Mouse (Mus musculus) embryonic facial prominence, embryonic 14.5 days (tissue): ENCODE results near the gene Slc4a7. TPM values are rescaled to one million over a fixed set of nuclear protein-coding genes. Genes with fewer than 3 reads are reported as not detected.
"Not testable (repeated sequence)": the region's sequence is repeated elsewhere in the genome, so short reads cannot be mapped to it uniquely, and the experiment has no call there.

Experiments
- ATAC-seq: fragments of 200-750 bp; cut with Nextera tagmentation; 2 replicates; pipeline ENCODE4 v1.8.0; 2017; ENCODE audit warnings: low read depth, moderate number of reproducible peaks, moderate TSS enrichment
- DNase-seq: peaks from one replicate; pipeline ENCODE4 v3.0.0-alpha.2; 2015; ENCODE audit warnings: low spot score
- H3K27ac ChIP-seq: fragments of 300-500 bp; sonication (generic); replicated peaks from 2 replicates; pipeline ENCODE4 v1.5.1; 2014; ENCODE audit warnings: low read depth, mild to moderate bottlenecking, low read length, moderate library complexity
- H3K27me3 ChIP-seq: fragments of 300-500 bp; sonication (generic); replicated peaks from 2 replicates; pipeline ENCODE4 v1.6.1; 2014; ENCODE audit warnings: low read length; ENCODE audit not compliant: control insufficient read depth, insufficient read depth
- H3K36me3 ChIP-seq: fragments of 300-500 bp; sonication (generic); 2 replicates; pipeline ENCODE4 v1.6.1; 2014; ENCODE audit warnings: low read length, mixed read lengths; ENCODE audit not compliant: control insufficient read depth, insufficient read depth
- H3K4me1 ChIP-seq: fragments of 300-500 bp; sonication (generic); 2 replicates; pipeline ENCODE4 v1.6.1; 2014; ENCODE audit warnings: antibody characterized with exemption, low read length; ENCODE audit not compliant: control insufficient read depth, insufficient read depth
- H3K4me2 ChIP-seq: fragments of 300-500 bp; sonication (generic); 2 replicates; pipeline ENCODE4 v1.6.1; 2014; ENCODE audit warnings: low read depth, mild to moderate bottlenecking, low read length, moderate library complexity, mixed read lengths
- H3K4me3 ChIP-seq: fragments of 300-500 bp; sonication (generic); 2 replicates; pipeline ENCODE4 v1.5.1; 2014; ENCODE audit warnings: low read depth, mild to moderate bottlenecking, low read length
- H3K9ac ChIP-seq: fragments of 300-500 bp; sonication (generic); 2 replicates; pipeline ENCODE4 v1.6.1; 2014; ENCODE audit warnings: low read depth, mild to moderate bottlenecking, low read length, moderate library complexity, mixed read lengths
- H3K9me3 ChIP-seq: fragments of 300-500 bp; sonication (generic); 2 replicates; pipeline ENCODE4 v1.6.1; 2016; ENCODE audit warnings: low read length; ENCODE audit not compliant: control insufficient read depth
- WGBS: fragments of 180-500 bp; shearing (Covaris S2); extraction: QIAGEN DNeasy Blood & Tissue Kit; methylation state at CpG from one replicate; pipeline ENCODE4 v1.1.7; 2014; 5-methylcytosine and 5-hydroxymethylcytosine counted together
- polyA plus RNA-seq: library from polyadenylated mRNA; unstranded; fragments of >200 nt; fragmentation: Nextera tagmentation; extraction: Ambion mirVana; gene quantifications from 2 replicates; pipeline ENCODE4 v1.2.1, GENCODE M21; 2014

Gene Slc4a7
- polyA plus RNA-seq, 1 experiment from 2014 or later = 10.7 TPM

- DNase-seq (no peak), ATAC-seq (no peak)
- no peaks in the 10 kb centered on the region for H3K9me3 ChIP-seq
- no peak overlapping the region for H3K9ac ChIP-seq
- WGBS = 92% methylated on average over 2 of the region's 2 CpGs
- no peak overlapping the region for H3K4me3 ChIP-seq
- H3K27ac ChIP-seq = no peak overlapping the region
- H3K36me3 ChIP-seq = peaks cover 65% of the 10 kb centered on the region
- H3K4me1 ChIP-seq = no peaks in the 10 kb centered on the region
- H3K4me2 ChIP-seq = no peak overlapping the region
- H3K27me3 ChIP-seq = no peaks in the 10 kb centered on the region
Observed at GRCm38 (mm10) chr14:14781169-14781568, 79.1 kb downstream of the Slc4a7 start.

- no peak overlapping the region for H3K4me2 ChIP-seq
- no peak overlapping the region for H3K9ac ChIP-seq
- H3K36me3 ChIP-seq = peaks cover 62% of the 10 kb centered on the region
- no peak overlapping the region for H3K4me3 ChIP-seq
- H3K9me3 ChIP-seq = no peaks in the 10 kb centered on the region
- DNase-seq (no peak), ATAC-seq (no peak)
- 88% methylated on average over 1 of the region's 1 CpGs for WGBS
- H3K27ac ChIP-seq = no peak overlapping the region
- no peaks in the 10 kb centered on the region for H3K4me1 ChIP-seq
- no peaks in the 10 kb centered on the region for H3K27me3 ChIP-seq
Observed at GRCm38 (mm10) chr14:14784223-14784622, 82.1 kb downstream of the Slc4a7 start.

GRCm38 (mm10) chr14:14786979-14787378 lies 84.9 kb downstream of the Slc4a7 start:
- WGBS = 100% methylated on average over 1 of the region's 1 CpGs
- no peak for ATAC-seq
- H3K36me3 ChIP-seq = peaks cover 59% of the 10 kb centered on the region
- no peak overlapping the region for H3K9ac ChIP-seq
- H3K4me2 ChIP-seq = no peak overlapping the region
- H3K9me3 ChIP-seq = no peaks in the 10 kb centered on the region
- H3K4me1 ChIP-seq = no peaks in the 10 kb centered on the region
- H3K27me3 ChIP-seq = no peaks in the 10 kb centered on the region
- H3K27ac ChIP-seq = no peak overlapping the region
- DNase-seq = no peak
- no peak overlapping the region for H3K4me3 ChIP-seq

GRCm38 (mm10) chr14:14789840-14790470 lies 87.9 kb downstream of the Slc4a7 start:
- Histone ChIP-seq H3K27me3 (no peaks in the 10 kb centered on the region), H3K27ac (no peak overlapping the region), H3K9ac (no peak overlapping the region), H3K9me3 (no peaks in the 10 kb centered on the region), H3K36me3 (peaks cover 48% of the 10 kb centered on the region), H3K4me1 (no peaks in the 10 kb centered on the region), H3K4me2 (no peak overlapping the region), H3K4me3 (no peak overlapping the region)
- no peak for DNase-seq
- ATAC-seq = no peak
- 95% methylated on average over 4 of the region's 4 CpGs for WGBS

- H3K9me3 ChIP-seq = no peaks in the 10 kb centered on the region
- peaks cover 20% of the 10 kb centered on the region for H3K36me3 ChIP-seq
- ATAC-seq = no peak
- no peak for DNase-seq
- no peak overlapping the region for H3K27ac ChIP-seq
- no peak overlapping the region for H3K4me3 ChIP-seq
- no peak overlapping the region for H3K9ac ChIP-seq
- no peaks in the 10 kb centered on the region for H3K4me1 ChIP-seq
- 85% methylated on average over 5 of the region's 5 CpGs for WGBS
- H3K27me3 ChIP-seq = no peaks in the 10 kb centered on the region
- no peak overlapping the region for H3K4me2 ChIP-seq
Observed at GRCm38 (mm10) chr14:14799861-14800260, 97.8 kb downstream of the Slc4a7 start.

- no peak for ATAC-seq
- DNase-seq = no peak
- H3K36me3 ChIP-seq = peaks cover 20% of the 10 kb centered on the region
Observed at GRCm38 (mm10) chr14:14800332-14800731, 98.3 kb downstream of the Slc4a7 start.

GRCm38 (mm10) chr14:14800810-14801209 lies 98.7 kb downstream of the Slc4a7 start:
- H3K27ac ChIP-seq = no peak overlapping the region
- ATAC-seq (no peak), DNase-seq (no peak)
- no peaks in the 10 kb centered on the region for H3K27me3 ChIP-seq
- WGBS = 93% methylated on average over 3 of the region's 3 CpGs
- H3K4me1 ChIP-seq = no peaks in the 10 kb centered on the region
- H3K9ac ChIP-seq = no peak overlapping the region
- H3K9me3 ChIP-seq = no peaks in the 10 kb centered on the region
- no peak overlapping the region for H3K4me2 ChIP-seq
- H3K36me3 ChIP-seq = peaks cover 20% of the 10 kb centered on the region
- no peak overlapping the region for H3K4me3 ChIP-seq

More at GRCm38 (mm10) chr14:14800332-14800731, 98.3 kb downstream of the Slc4a7 start:
- Histone ChIP-seq H3K9ac (no peak overlapping the region), H3K4me1 (no peaks in the 10 kb centered on the region), H3K4me3 (no peak overlapping the region), H3K27ac (no peak overlapping the region), H3K9me3 (no peaks in the 10 kb centered on the region), H3K27me3 (no peaks in the 10 kb centered on the region), H3K4me2 (no peak overlapping the region)
- 95% methylated on average over 4 of the region's 4 CpGs for WGBS

GRCm38 (mm10) chr14:14803115-14803514 lies 101.0 kb downstream of the Slc4a7 start, which contains the start of gene Nek10:
TSS of gene Nek10 (plus strand) at chr14:14803415.
- H3K4me3 ChIP-seq, H3K9ac ChIP-seq, H3K36me3 ChIP-seq, H3K4me1 ChIP-seq, H3K4me2 ChIP-seq, H3K9me3 ChIP-seq, H3K27ac ChIP-seq, ATAC-seq, H3K27me3 ChIP-seq, DNase-seq: not testable (repeated sequence)
- WGBS = no CpG with 5 or more reads among the region's 2 CpGs

GRCm38 (mm10) chr14:14803921-14804517 lies 101.9 kb downstream of the Slc4a7 start:
- H3K4me2 ChIP-seq = no peak overlapping the region

More at GRCm38 (mm10) chr14:14803921-14804517, 101.9 kb downstream of the Slc4a7 start:
- Histone ChIP-seq H3K27ac (no peak overlapping the region), H3K4me3 (no peak overlapping the region), H3K9me3 (no peaks in the 10 kb centered on the region), H3K27me3 (no peaks in the 10 kb centered on the region), H3K36me3 (peaks cover 8% of the 10 kb centered on the region; the same call in 1 of the 2 replicates), H3K4me1 (no peaks in the 10 kb centered on the region), H3K9ac (no peak overlapping the region)
- ATAC-seq = peak; percentile 96
- DNase-seq = peak; percentile 64
- 10% methylated on average over 10 of the region's 10 CpGs for WGBS
